In genomic region chr6:115626121-115626520, GRCm38 (mm10) we compare ENCODE assay signal across 21 mouse cellular contexts. TPM values are rescaled to one million over a fixed set of nuclear protein-coding genes. Genes with fewer than 3 reads are reported as not detected.
A peak's percentile ranks its signal among the peaks of the same experiment; 100 is the strongest.
DNase-seq lines count a peak whose midpoint lies in the region; ATAC-seq and TF ChIP-seq lines count a peak whose summit lies in the region.
"Had no signal": no experiment of that assay in that cellular context is flagged by ENCODE, and none has a peak within 500 bp of the region (broad histone marks: within the 10 kb centered on the region; RNA-seq: fewer than 3 reads in every experiment).

No protein-coding gene starts in this region.

- H3K4me3 ChIP-seq in gastrocnemius, adult 2 months = no peak overlapping the region
- H3K4me3 ChIP-seq in heart, postnatal 0 days (ENCODE audit: low read depth, low read length) = no peak overlapping the region
- no peak overlapping the region for H3K4me3 ChIP-seq in hindbrain, embryonic 14.5 days (replicated peaks; ENCODE audit: low read length)
- H3K4me3 ChIP-seq: embryonic facial prominence, embryonic 10.5 days; embryonic facial prominence, embryonic 12.5 days; forebrain, embryonic 13.5 days; forebrain, embryonic 15.5 days had no signal

- H3K4me2 ChIP-seq in heart, postnatal 0 days (ENCODE audit: low read depth, low read length) = no peak overlapping the region
- no peak overlapping the region for H3K4me2 ChIP-seq in hindbrain, embryonic 14.5 days (replicated peaks)
- H3K4me2 ChIP-seq: embryonic facial prominence, embryonic 12.5 days; forebrain, embryonic 13.5 days; forebrain, embryonic 15.5 days had no signal

- no peak for ATAC-seq in heart, postnatal 0 days (ENCODE audit: insufficient read depth, low read depth)
- ATAC-seq in hindbrain, embryonic 14.5 days (ENCODE audit: low FRiP score) = no peak
- ATAC-seq: forebrain, embryonic 13.5 days; forebrain, embryonic 15.5 days had no signal

- peak overlapping the region; percentile 79 for H3K27ac ChIP-seq in gastrocnemius, adult 2 months
- no peak overlapping the region for H3K27ac ChIP-seq in heart, postnatal 0 days (ENCODE audit: low read depth)
- H3K27ac ChIP-seq in hindbrain, embryonic 14.5 days = no peak overlapping the region
- H3K27ac ChIP-seq: embryonic facial prominence, embryonic 10.5 days; embryonic facial prominence, embryonic 12.5 days; forebrain, embryonic 13.5 days; forebrain, embryonic 15.5 days had no signal

- DNase-seq in gastrocnemius, adult 2 months = peak; percentile 78
- no peak for DNase-seq in gastrocnemius, postnatal 4 days (ENCODE audit: low spot score in 2 of 2)
- peak; percentile 1 for DNase-seq in heart, postnatal 0 days (ENCODE audit: low spot score)
- no peak for DNase-seq in heart, postnatal 36 days
- peak; percentile 42 for DNase-seq in gastrocnemius, postnatal 25 days
- no peak for DNase-seq in hindbrain, embryonic 14.5 days (ENCODE audit: low spot score)
- no peak for DNase-seq in natural killer cell, adult 2 months (ENCODE audit: low spot score in 2 of 2)
- DNase-seq: adrenal gland, adult 2 months; adrenal gland, postnatal 10 days; adrenal gland, postnatal 25 days; cerebellum, adult 11-12 months; cerebellum, adult 2 months; cerebellum, adult 9-10 months; cerebellum, postnatal 10 days; cerebellum, postnatal 25 days had no signal

- no peaks in the 10 kb centered on the region for H3K9me3 ChIP-seq in heart, postnatal 0 days (replicated peaks; ENCODE audit: control insufficient read depth, low read length)
- no peaks in the 10 kb centered on the region for H3K9me3 ChIP-seq in hindbrain, embryonic 14.5 days (ENCODE audit: control insufficient read depth, low read length)
- H3K9me3 ChIP-seq: embryonic facial prominence, embryonic 10.5 days; embryonic facial prominence, embryonic 12.5 days; forebrain, embryonic 13.5 days; forebrain, embryonic 15.5 days had no signal

- H3K4me1 ChIP-seq in heart, postnatal 0 days (ENCODE audit: control insufficient read depth, insufficient read depth) = no peaks in the 10 kb centered on the region
- no peaks in the 10 kb centered on the region for H3K4me1 ChIP-seq in hindbrain, embryonic 14.5 days (replicated peaks; ENCODE audit: control insufficient read depth, insufficient read depth, low read length)
- H3K4me1 ChIP-seq: embryonic facial prominence, embryonic 10.5 days; embryonic facial prominence, embryonic 12.5 days; forebrain, embryonic 13.5 days; forebrain, embryonic 15.5 days had no signal

- H3K9ac ChIP-seq in heart, postnatal 0 days (replicated peaks; ENCODE audit: low read depth, low read length) = no peak overlapping the region
- no peak overlapping the region for H3K9ac ChIP-seq in hindbrain, embryonic 14.5 days
- H3K9ac ChIP-seq: embryonic facial prominence, embryonic 12.5 days; forebrain, embryonic 13.5 days; forebrain, embryonic 15.5 days had no signal

- H3K27me3 ChIP-seq in heart, postnatal 0 days (ENCODE audit: control insufficient read depth, insufficient read depth, low read length) = no peaks in the 10 kb centered on the region
- no peaks in the 10 kb centered on the region for H3K27me3 ChIP-seq in hindbrain, embryonic 14.5 days (ENCODE audit: control insufficient read depth, insufficient read depth, low read length)
- H3K27me3 ChIP-seq: embryonic facial prominence, embryonic 12.5 days; forebrain, embryonic 13.5 days; forebrain, embryonic 15.5 days had no signal

- intact Hi-C loops in gastrocnemius, adult 2 months (cut with DNase I) = no loop called here
- intact Hi-C loops in heart, postnatal 36 days (cut with DNase I) = no loop called here

- H3K36me3 ChIP-seq in heart, postnatal 0 days (replicated peaks; ENCODE audit: control insufficient read depth, insufficient read depth, low read length) = peaks cover 94% of the 10 kb centered on the region
- H3K36me3 ChIP-seq in hindbrain, embryonic 14.5 days (replicated peaks; ENCODE audit: control insufficient read depth, insufficient read depth) = peaks cover 98% of the 10 kb centered on the region

- no peak for TF ChIP-seq EP300 in heart, postnatal 0 days (IDR thresholded peaks at IDR 0.05; ENCODE audit: low read depth)

- TF ChIP-seq CTCF in gastrocnemius, adult 2 months (IDR thresholded peaks at IDR 0.05) = no peak; the same call in 1 of the 2 replicates
- no peak for TF ChIP-seq CTCF in heart, postnatal 0 days (IDR thresholded peaks at IDR 0.05; ENCODE audit: low read depth)

- 88% methylated on average over 5 of the region's 5 CpGs for WGBS in heart, postnatal 0 days
- WGBS in hindbrain, embryonic 14.5 days = 94% methylated on average over 5 of the region's 5 CpGs

RNA-seq across cellular contexts. Expression of gene Mkrn2, which starts 24.4 kb away (rescaled TPM):
- total RNA-seq in gastrocnemius, adult 2 months (2021) = 10 to 100 TPM; 45.9 to 52.0 TPM
- total RNA-seq in gastrocnemius, postnatal 4 days (2021) = 10 to 100 TPM; 38.2 to 40.9 TPM
- total RNA-seq in heart, postnatal 0 days (2014; rRNA removed; ENCODE audit: low replicate concordance) = 17.9 and 71.3 TPM in 2 replicates
- polyA plus RNA-seq in heart, postnatal 0 days (2015; fragmentation: Nextera tagmentation; extraction: Ambion mirVana) = 29.6 and 31.3 TPM in 2 replicates
- total RNA-seq in heart, postnatal 36 days (2021) = 10 to 100 TPM; 43.1 to 46.4 TPM
- 10 to 100 TPM; 37.9 to 42.3 TPM for total RNA-seq in gastrocnemius, postnatal 25 days (2021)
- polyA plus RNA-seq in hindbrain, embryonic 14.5 days (2014; fragmentation: Nextera tagmentation; extraction: Ambion mirVana) = 36.4 and 44.4 TPM in 2 replicates

RNA-seq across cellular contexts. Expression of gene Mkrn2os, which starts 33.7 kb away (rescaled TPM):
- under 1 TPM in 1 of 2 experiments, not detected in 1; 0.15 TPM for total RNA-seq in gastrocnemius, adult 2 months (2021)
- total RNA-seq in gastrocnemius, postnatal 4 days (2021) = under 1 TPM; 0.26 to 0.29 TPM
- total RNA-seq in heart, postnatal 0 days (2014; rRNA removed; ENCODE audit: low replicate concordance) = not detected in 2 replicates
- polyA plus RNA-seq in heart, postnatal 0 days (2015; fragmentation: Nextera tagmentation; extraction: Ambion mirVana) = 0.37 and 0.44 TPM in 2 replicates
- total RNA-seq in heart, postnatal 36 days (2021) = under 1 TPM; 0.47 to 0.79 TPM
- under 1 TPM in 1 of 2 experiments, not detected in 1; 0.18 TPM for total RNA-seq in gastrocnemius, postnatal 25 days (2021)
- polyA plus RNA-seq in hindbrain, embryonic 14.5 days (2014; fragmentation: Nextera tagmentation; extraction: Ambion mirVana) = 0.38 and 0.43 TPM in 2 replicates
- total RNA-seq: adrenal gland, adult 2 months; adrenal gland, postnatal 25 days; MEL had no signal
- polyA plus RNA-seq: cortical plate, adult 2 months had no signal

RNA-seq across cellular contexts. Expression of gene Raf1, which starts 50.3 kb away (rescaled TPM):
- total RNA-seq in gastrocnemius, adult 2 months (2021) = 100 to 1,000 TPM; 129 to 136 TPM
- total RNA-seq in gastrocnemius, postnatal 4 days (2021) = 100 to 1,000 TPM; 123 to 137 TPM
- total RNA-seq in heart, postnatal 0 days (2014; rRNA removed; ENCODE audit: low replicate concordance) = 182 and 204 TPM in 2 replicates
- 72.3 and 80.6 TPM in 2 replicates for polyA plus RNA-seq in heart, postnatal 0 days (2015; fragmentation: Nextera tagmentation; extraction: Ambion mirVana)
- 100 to 1,000 TPM; 113 to 115 TPM for total RNA-seq in heart, postnatal 36 days (2021)
- 100 to 1,000 TPM; 105 to 129 TPM for total RNA-seq in gastrocnemius, postnatal 25 days (2021)
- 157 and 159 TPM in 2 replicates for polyA plus RNA-seq in hindbrain, embryonic 14.5 days (2014; fragmentation: Nextera tagmentation; extraction: Ambion mirVana)

Comparison
In these comparisons a context has a peak if more than half of its experiments do, and no peak if none do; other contexts are left out.
1. DNase-seq: peak in gastrocnemius, adult 2 months (single experiment), heart, postnatal 0 days (single experiment) and gastrocnemius, postnatal 25 days (single experiment); none in gastrocnemius, postnatal 4 days (0 of 2), heart, postnatal 36 days (0 of 2), hindbrain, embryonic 14.5 days (single experiment) and natural killer cell, adult 2 months (0 of 2).